Mouse (Mus musculus): ENCODE measurements around the gene Pip4k2a.

Pip4k2a gene

GRCm38 (mm10) chr2:18831031-18831774 is 166.7 kb downstream of the Pip4k2a start:
- DNase-seq: no peak

GRCm38 (mm10) chr2:18822711-18823110 is 175.2 kb downstream of the Pip4k2a start:
- no peak for DNase-seq

- no peak for DNase-seq
Measured at GRCm38 (mm10) chr2:18821451-18822379, 176.2 kb downstream of the Pip4k2a start.

- DNase-seq: no peak
Measured at GRCm38 (mm10) chr2:18819520-18819919, 178.4 kb downstream of the Pip4k2a start.

GRCm38 (mm10) chr2:18816036-18816435 is 181.9 kb downstream of the Pip4k2a start:
- DNase-seq: no peak

- no peak for DNase-seq
Measured at GRCm38 (mm10) chr2:18815336-18815965, 182.5 kb downstream of the Pip4k2a start.

GRCm38 (mm10) chr2:18814447-18814804 is 183.5 kb downstream of the Pip4k2a start:
- no peak for DNase-seq

- DNase-seq: no peak
Measured at GRCm38 (mm10) chr2:18813683-18814446, 184.1 kb downstream of the Pip4k2a start.

GRCm38 (mm10) chr2:18807961-18808360 is 190.0 kb downstream of the Pip4k2a start:
- no peak for DNase-seq

GRCm38 (mm10) chr2:18801281-18801862 is 196.6 kb downstream of the Pip4k2a start:
- DNase-seq: no peak

GRCm38 (mm10) chr2:18800646-18801251 is 197.2 kb downstream of the Pip4k2a start:
- no peak for DNase-seq

GRCm38 (mm10) chr2:18799966-18800645 is 197.8 kb downstream of the Pip4k2a start:
- DNase-seq: peak; percentile 70

- no peak for DNase-seq
Measured at GRCm38 (mm10) chr2:18799265-18799965, 198.5 kb downstream of the Pip4k2a start.

GRCm38 (mm10) chr2:18797776-18798175 is 200.2 kb downstream of the Pip4k2a start:
- no peak for DNase-seq

- no peak for DNase-seq
Measured at GRCm38 (mm10) chr2:18794261-18794660, 203.7 kb downstream of the Pip4k2a start.

Measured in right cerebral cortex, adult 18-20 months (tissue).